Mouse (Mus musculus) intestine, embryonic 14.5 days (tissue): ENCODE results near the gene Nphp4. TPM values are rescaled to one million over a fixed set of nuclear protein-coding genes. Genes with fewer than 3 reads are reported as not detected.

Source experiments
- ATAC-seq: fragments of 200-750 bp; cut with Nextera tagmentation; replicated peaks from 2 replicates; pipeline ENCODE4 v1.8.0; 2017; ENCODE audit warnings: low read depth, moderate number of reproducible peaks, moderate TSS enrichment, moderate library complexity; ENCODE audit not compliant: low FRiP score, low TSS enrichment
- DNase-seq: peaks from one replicate; pipeline ENCODE4 v3.0.0-alpha.2; 2018; ENCODE audit warnings: low spot score
- H3K27ac ChIP-seq: fragments of 300-500 bp; sonication (generic); 2 replicates; pipeline ENCODE4 v1.5.1; 2014; ENCODE audit warnings: low read depth, mild to moderate bottlenecking, control low read depth
- H3K27me3 ChIP-seq: fragments of 300-500 bp; sonication (generic); replicated peaks from 2 replicates; pipeline ENCODE4 v1.6.1; 2014; ENCODE audit warnings: low read length, control low read depth; ENCODE audit not compliant: control insufficient read depth, insufficient read depth
- H3K36me3 ChIP-seq: fragments of 300-500 bp; sonication (generic); 2 replicates; pipeline ENCODE4 v1.6.1; 2014; ENCODE audit warnings: low read length, control low read depth; ENCODE audit not compliant: control insufficient read depth, insufficient read depth
- H3K4me1 ChIP-seq: fragments of 300-500 bp; sonication (generic); replicated peaks from 2 replicates; pipeline ENCODE4 v1.6.1; 2014; ENCODE audit warnings: low read length, control low read depth, mixed read lengths; ENCODE audit not compliant: control insufficient read depth, insufficient read depth
- H3K4me2 ChIP-seq: fragments of 300-500 bp; sonication (generic); 2 replicates; pipeline ENCODE4 v1.6.1; 2014; ENCODE audit warnings: low read length
- H3K4me3 ChIP-seq: fragments of 300-500 bp; sonication (generic); 2 replicates; pipeline ENCODE4 v1.5.1; 2014; ENCODE audit warnings: low read depth, low read length, control low read depth, mixed read lengths
- H3K9ac ChIP-seq: fragments of 300-500 bp; sonication (generic); 2 replicates; pipeline ENCODE4 v1.6.1; 2014; ENCODE audit warnings: mild to moderate bottlenecking, low read length
- H3K9me3 ChIP-seq: fragments of 300-500 bp; sonication (generic); 2 replicates; pipeline ENCODE4 v1.6.1; 2016; ENCODE audit warnings: low read length, control low read depth; ENCODE audit not compliant: control insufficient read depth
- WGBS: fragments of 180-500 bp; shearing (Covaris S2); extraction: QIAGEN DNeasy Blood & Tissue Kit; methylation state at CpG from one replicate; pipeline ENCODE4 v1.1.7; 2014; 5-methylcytosine and 5-hydroxymethylcytosine counted together
- polyA plus RNA-seq: library from polyadenylated mRNA; unstranded; fragments of >200 nt; fragmentation: Nextera tagmentation; extraction: Ambion mirVana; gene quantifications from 2 replicates; pipeline ENCODE4 v1.2.1, GENCODE M21; 2014

The Nphp4 gene
- polyA plus RNA-seq, result 2.7 TPM in 2 replicates

GRCm38 (mm10) chr4:152476427-152477023 is at the start of gene Nphp4:
Gene Nphp4 (plus strand): TSS chr4:152476706.
- H3K4me3 ChIP-seq, result peak within 1 kb of the TSS; percentile 90
- H3K36me3 ChIP-seq, result no peaks in the 10 kb centered on the region
- H3K27ac ChIP-seq, result no peak within 1 kb of the TSS; the same call in 1 of the 2 replicates
- 3% methylated on average over 18 of the region's 18 CpGs for whole genome bisulfite sequencing
- ATAC-seq (no peak), DNase-seq (no peak)
- peak within 1 kb of the TSS; percentile 81 for H3K4me2 ChIP-seq
- H3K27me3 ChIP-seq, result peaks cover 14% of the 10 kb centered on the region
- peaks cover 8% of the 10 kb centered on the region for H3K4me1 ChIP-seq
- peak within 1 kb of the TSS; percentile 78 for H3K9ac ChIP-seq
- 0 out of 2 replicates have a peak, but pooled peaks cover 4% of the 10 kb centered on the region for H3K9me3 ChIP-seq

GRCm38 (mm10) chr4:152428259-152428658 is 48.2 kb upstream of the Nphp4 start:
- WGBS, result 61% methylated on average over 8 of the region's 8 CpGs
- Histone ChIP-seq H3K4me2 (no peak overlapping the region), H3K27ac (no peak overlapping the region), H3K36me3 (no peaks in the 10 kb centered on the region), H3K9ac (no peak overlapping the region), H3K4me1 (no peaks in the 10 kb centered on the region), H3K27me3 (no peaks in the 10 kb centered on the region), H3K9me3 (no peaks in the 10 kb centered on the region), H3K4me3 (no peak overlapping the region)
- ATAC-seq (no peak), DNase-seq (no peak)

- DNase-seq (no peak), ATAC-seq (no peak)
- 56% methylated on average over 5 of the region's 5 CpGs for WGBS
- H3K4me2 ChIP-seq, result no peak overlapping the region
- H3K27ac ChIP-seq, result no peak overlapping the region
- no peaks in the 10 kb centered on the region for H3K36me3 ChIP-seq
- H3K4me1 ChIP-seq, result no peaks in the 10 kb centered on the region
- no peak overlapping the region for H3K4me3 ChIP-seq
- no peak overlapping the region for H3K9ac ChIP-seq
- H3K9me3 ChIP-seq, result no peaks in the 10 kb centered on the region
- H3K27me3 ChIP-seq, result no peaks in the 10 kb centered on the region
Measured at GRCm38 (mm10) chr4:152432308-152432707, 44.2 kb upstream of the Nphp4 start.

GRCm38 (mm10) chr4:152434836-152435235 is 41.7 kb upstream of the Nphp4 start:
- DNase-seq, result peak; percentile 95
- ATAC-seq, result peak; percentile 84
- H3K27me3 ChIP-seq, result no peaks in the 10 kb centered on the region
- no peak overlapping the region for H3K27ac ChIP-seq
- H3K9ac ChIP-seq, result no peak overlapping the region
- peak overlapping the region; percentile 20; the same call in 1 of the 2 replicates for H3K4me2 ChIP-seq
- H3K4me1 ChIP-seq, result no peaks in the 10 kb centered on the region
- H3K36me3 ChIP-seq, result no peaks in the 10 kb centered on the region
- WGBS, result 2% methylated on average over 9 of the region's 9 CpGs
- H3K4me3 ChIP-seq, result 0 out of 2 replicates have a peak overlapping the region, but pooled peaks have one; percentile 12
- H3K9me3 ChIP-seq, result no peaks in the 10 kb centered on the region

GRCm38 (mm10) chr4:152435255-152435654 is 41.3 kb upstream of the Nphp4 start:
- Histone ChIP-seq H3K36me3 (no peaks in the 10 kb centered on the region), H3K27me3 (no peaks in the 10 kb centered on the region), H3K4me1 (no peaks in the 10 kb centered on the region), H3K27ac (no peak overlapping the region), H3K4me3 (0 out of 2 replicates have a peak overlapping the region, but pooled peaks have one; percentile 12), H3K9ac (no peak overlapping the region), H3K4me2 (peak overlapping the region; percentile 20; the same call in 1 of the 2 replicates), H3K9me3 (no peaks in the 10 kb centered on the region)
- peak; percentile 90 for DNase-seq
- peak; percentile 63; the same call in 1 of the 2 replicates for ATAC-seq
- WGBS, result 10% methylated on average over 10 of the region's 10 CpGs

GRCm38 (mm10) chr4:152440882-152441281 is 35.6 kb upstream of the Nphp4 start:
- DNase-seq (no peak), ATAC-seq (no peak)
- Histone ChIP-seq H3K9me3 (no peaks in the 10 kb centered on the region), H3K27ac (no peak overlapping the region), H3K4me3 (no peak overlapping the region), H3K36me3 (no peaks in the 10 kb centered on the region), H3K4me1 (no peaks in the 10 kb centered on the region), H3K9ac (no peak overlapping the region), H3K4me2 (no peak overlapping the region), H3K27me3 (no peaks in the 10 kb centered on the region)
- 63% methylated on average over 9 of the region's 9 CpGs for WGBS

GRCm38 (mm10) chr4:152441536-152441935 is 35.0 kb upstream of the Nphp4 start:
- WGBS, result 36% methylated on average over 9 of the region's 9 CpGs

GRCm38 (mm10) chr4:152446178-152446577 is 30.3 kb upstream of the Nphp4 start:
- no peak for ATAC-seq
- H3K27ac ChIP-seq, result no peak overlapping the region
- H3K9me3 ChIP-seq, result no peaks in the 10 kb centered on the region
- no peak overlapping the region for H3K4me2 ChIP-seq
- no peak overlapping the region for H3K9ac ChIP-seq
- no peaks in the 10 kb centered on the region for H3K27me3 ChIP-seq
- no peak overlapping the region for H3K4me3 ChIP-seq
- no peaks in the 10 kb centered on the region for H3K36me3 ChIP-seq
- H3K4me1 ChIP-seq, result no peaks in the 10 kb centered on the region
- WGBS, result 81% methylated on average over 10 of the region's 10 CpGs
- no peak for DNase-seq

More at GRCm38 (mm10) chr4:152441536-152441935, 35.0 kb upstream of the Nphp4 start:
- Histone ChIP-seq H3K9me3 (no peaks in the 10 kb centered on the region), H3K4me1 (no peaks in the 10 kb centered on the region), H3K36me3 (no peaks in the 10 kb centered on the region), H3K27me3 (no peaks in the 10 kb centered on the region), H3K9ac (no peak overlapping the region), H3K4me2 (no peak overlapping the region), H3K27ac (no peak overlapping the region), H3K4me3 (no peak overlapping the region)
- DNase-seq, result no peak
- no peak for ATAC-seq
